Mouse (Mus musculus): ENCODE measurements at regions not wholly inside any gene's neighbourhood (a gene's known extent, or its start where the extent isn't known, plus 50 kb on each side); places are given as distances from the start of the nearest gene placed in this dataset.

- TF ChIP-seq CTCF (IDR thresholded peaks at IDR 0.05; ENCODE audit: control insufficient read depth, insufficient read depth, insufficient read length) (no peak), MYOG (IDR thresholded peaks at IDR 0.05; ENCODE audit: control insufficient read depth, extremely low read depth, insufficient read length) (no peak), USF1 (IDR thresholded peaks at IDR 0.05; ENCODE audit: low read depth) (no peak), FOSL1 (IDR thresholded peaks at IDR 0.05; ENCODE audit: insufficient read depth, low read length, poor library complexity, severe bottlenecking) (no peak), MAX (IDR thresholded peaks at IDR 0.05) (no peak), CEBPB (IDR thresholded peaks at IDR 0.05; ENCODE audit: low read depth) (no peak), MYOD1 (IDR thresholded peaks at IDR 0.05; ENCODE audit: control insufficient read depth, insufficient read length, low read depth) (peak; percentile 92)
Measured at GRCm38 (mm10) chr1:168501375-168502169, 69.5 kb upstream of the Pbx1 start.
